Mouse (Mus musculus): ENCODE data around the gene Plod1. TPM values are rescaled to one million over a fixed set of nuclear protein-coding genes. Genes with fewer than 3 reads are reported as not detected.

Plod1 gene
- 3.3 to 6.2 TPM (median 5.4 TPM) in 4 replicates for total RNA-seq (2023)

DNA sequence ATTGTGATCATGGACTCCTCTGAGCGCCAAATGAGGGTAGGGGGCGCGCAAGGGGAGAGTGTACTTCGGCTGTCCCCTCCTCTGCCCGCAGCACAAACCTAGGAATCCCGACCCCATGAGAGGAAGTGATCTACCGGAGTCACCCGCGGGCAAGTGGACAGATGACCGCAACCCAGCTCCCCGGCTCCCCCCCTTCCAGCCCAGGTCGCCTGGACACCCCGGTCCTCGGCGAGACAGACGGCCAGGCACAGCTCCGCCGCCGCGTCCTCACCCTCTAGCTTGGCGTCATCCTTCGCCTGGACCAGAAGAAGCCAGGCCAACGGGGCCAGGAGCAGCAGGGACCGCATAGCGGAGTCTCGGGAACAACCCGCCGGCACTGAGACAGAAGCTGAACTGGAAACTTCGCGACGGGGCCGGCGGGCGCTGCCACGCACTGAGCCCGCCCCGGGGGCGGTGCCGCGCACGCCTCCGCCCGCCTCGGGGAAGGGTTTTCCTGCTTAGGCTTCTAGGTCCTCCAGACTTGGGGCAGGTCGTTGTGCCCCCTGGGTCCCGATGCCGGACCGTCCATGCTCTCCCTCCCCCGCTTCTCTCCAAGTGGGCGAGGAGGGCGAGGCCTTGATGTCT, at the start of gene Plod1:
Plod1 (minus strand) TSS at position 437 of the 624 bp plus-strand sequence.

DNA sequence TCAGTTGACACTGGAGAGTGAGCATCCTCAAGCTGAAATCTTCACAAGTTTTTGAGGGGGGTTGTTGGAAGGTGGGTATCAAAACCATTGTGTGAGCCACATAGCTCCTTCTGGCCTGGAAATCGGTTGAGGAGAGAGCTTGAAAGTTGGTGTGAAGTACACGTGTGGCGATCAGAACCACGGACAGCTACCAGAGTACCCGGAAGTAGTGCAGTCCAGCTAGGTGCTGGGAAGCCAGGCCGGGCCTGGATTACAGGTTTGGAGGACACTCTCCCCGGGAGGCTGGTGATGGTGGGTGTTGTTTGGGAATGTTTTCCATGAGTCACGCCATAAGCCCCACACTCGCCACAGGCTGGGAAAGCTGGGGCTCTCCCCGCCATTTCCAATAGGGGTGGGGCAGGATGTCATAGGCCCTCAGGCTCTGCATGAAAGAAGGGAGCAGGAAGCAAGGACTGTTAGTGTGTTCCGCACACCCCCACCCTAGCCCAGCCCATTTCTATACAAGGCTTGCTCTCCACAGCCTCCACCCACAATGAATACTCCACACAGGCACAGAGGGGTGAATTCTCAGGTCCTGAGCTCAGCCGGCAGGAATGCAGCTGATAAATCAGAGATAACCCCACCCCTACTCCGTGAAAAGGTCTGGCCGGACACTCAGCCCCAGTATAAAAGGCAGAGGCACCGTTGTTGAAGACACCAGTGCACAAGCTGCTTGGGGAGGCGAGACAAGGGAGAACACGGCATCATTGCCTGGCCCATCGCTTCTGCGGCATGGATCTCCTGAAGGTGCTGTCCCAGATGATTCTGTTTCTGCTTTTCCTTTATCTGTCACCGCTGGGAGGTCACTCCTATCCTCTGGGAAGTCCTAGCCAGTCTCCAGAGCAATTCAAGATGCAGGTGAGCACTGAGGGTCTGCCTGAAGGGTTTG, 48.9 kb upstream of the Plod1 start, which contains the start of gene Nppb:
Nppb (plus strand) TSS at position 584 of the 928 bp plus-strand sequence.

DNA sequence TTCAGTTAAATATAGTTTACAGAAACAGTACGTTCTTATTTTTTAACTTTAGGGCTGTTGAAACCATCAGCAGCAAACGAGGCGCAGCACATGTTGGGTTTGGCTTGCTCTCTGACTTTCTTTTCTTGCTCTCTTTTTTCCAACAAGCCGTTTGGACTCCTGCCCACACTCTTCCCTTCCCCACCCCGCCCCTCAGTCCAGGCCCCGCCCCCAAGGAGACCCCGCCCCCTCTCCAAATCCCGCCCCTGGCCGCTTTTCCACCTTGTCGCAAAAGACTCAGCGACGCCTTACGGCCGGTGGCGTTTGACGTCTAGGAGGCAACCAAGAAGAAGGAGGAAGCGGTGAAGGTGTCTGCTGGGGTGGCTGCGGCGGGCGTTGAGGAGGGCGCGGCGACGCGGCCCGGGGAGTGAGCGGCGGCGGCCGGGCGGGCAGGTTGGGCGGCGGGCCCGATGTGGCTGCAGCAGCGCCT, 4.0 kb upstream of the Plod1 start, which contains the start of gene 2510039O18Rik:
2510039O18Rik (plus strand) TSS at position 320 of the 469 bp plus-strand sequence.

DNA sequence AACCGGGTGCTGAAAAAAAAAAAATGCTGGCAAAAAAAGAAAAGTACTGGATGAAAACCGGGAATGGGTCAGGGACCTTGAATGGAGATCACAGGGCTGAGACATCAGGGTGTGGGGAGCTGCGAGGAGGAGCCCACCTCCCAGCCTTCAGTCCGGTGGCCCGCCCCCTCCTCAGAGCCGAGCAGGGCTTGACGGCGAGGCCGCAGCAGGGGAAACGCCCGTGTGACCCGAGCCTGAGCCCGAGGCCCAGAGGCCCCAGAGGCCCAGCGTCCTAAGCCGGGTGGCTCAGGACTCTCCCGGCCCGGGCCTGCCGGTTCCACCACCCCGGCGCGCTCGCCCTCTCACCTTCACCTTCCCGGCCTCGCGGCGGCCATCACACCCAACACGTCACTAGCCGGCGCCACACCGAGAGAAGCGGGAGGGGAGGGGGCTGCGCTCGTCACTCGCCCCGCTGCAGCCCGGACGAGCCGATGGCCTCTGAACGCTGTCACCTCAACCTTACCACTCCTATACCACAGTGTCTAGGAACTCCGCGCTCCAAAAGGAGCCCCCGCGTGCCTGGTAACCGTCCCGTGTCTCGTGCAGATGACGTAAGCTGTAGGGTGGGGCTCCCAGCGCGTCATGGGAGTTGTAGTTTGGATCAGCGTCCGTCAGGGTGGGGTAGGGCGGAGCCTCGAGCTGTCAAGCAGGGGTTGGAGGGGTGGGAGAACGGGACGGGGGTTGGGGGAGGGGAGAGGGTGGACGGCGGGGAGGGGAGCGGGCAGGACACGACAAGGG, 32.1 kb downstream of the Plod1 start, which contains the start of gene Mfn2:
Mfn2 (minus strand) TSS at position 392 of the 777 bp plus-strand sequence.

DNA sequence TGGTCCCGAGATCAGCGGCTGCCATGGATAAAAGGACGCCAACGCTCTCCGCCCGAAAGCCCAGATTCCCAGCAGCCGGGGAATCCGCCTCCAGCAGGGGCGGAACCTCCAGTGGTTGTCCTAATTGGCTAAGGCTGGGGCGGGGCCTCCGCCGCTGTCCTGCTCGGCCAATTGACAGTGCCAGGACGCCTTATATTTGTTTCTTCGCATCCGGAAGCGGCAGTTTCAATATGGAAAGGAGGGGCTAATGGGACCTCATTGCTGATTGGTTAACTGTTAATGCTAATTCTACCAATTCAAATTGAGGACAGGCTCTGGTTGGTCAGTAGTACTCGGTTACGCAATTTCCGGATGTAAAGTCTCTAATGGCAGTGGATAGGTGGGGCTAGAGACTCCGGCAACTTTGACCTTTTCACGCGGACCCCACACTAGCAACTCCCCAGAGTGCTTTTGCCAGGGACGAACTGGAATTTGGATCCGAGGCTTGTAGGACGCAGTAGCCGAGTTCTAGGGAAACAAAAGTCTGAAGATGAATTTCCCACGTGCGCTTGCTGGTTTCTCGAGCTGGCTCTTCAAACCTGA, 68.0 kb downstream of the Plod1 start, which contains the start of the genes Miip and Fv1:
Miip (minus strand) TSS at position 367 of the 582 bp plus-strand sequence.
Fv1 (plus strand) TSS at position 530 of the 582 bp plus-strand sequence.

Other genes starting within 250 kb of the Plod1 start
- 0.61 to 1.2 TPM (median 0.76 TPM) in 4 replicates for gene Zfp534, start 234.2 kb downstream of the Plod1 start, total RNA-seq (2023)
- 11.2 to 14.2 TPM (median 12.9 TPM) in 4 replicates for gene Zfp984, start 127.0 kb downstream of the Plod1 start, total RNA-seq (2023)
- gene Zfp933, start 88.4 kb downstream of the Plod1 start, total RNA-seq (2023), result 9.1 to 13.8 TPM (median 11.4 TPM) in 4 replicates
- gene Miip, start 68.0 kb downstream of the Plod1 start, total RNA-seq (2023), result 34.3 to 43.6 TPM (median 39.2 TPM) in 4 replicates
- gene Fv1, start 67.8 kb downstream of the Plod1 start, total RNA-seq (2023), result 7.0 to 10.8 TPM (median 9.5 TPM) in 4 replicates
- gene Mfn2, start 32.1 kb downstream of the Plod1 start, total RNA-seq (2023), result 46.8 to 60.2 TPM (median 49.2 TPM) in 4 replicates
- gene 2510039O18Rik, start 4.1 kb upstream of the Plod1 start, total RNA-seq (2023), result 62.2 to 65.8 TPM (median 64.3 TPM) in 4 replicates
- not detected in 4 replicates for gene Nppb, start 49.0 kb upstream of the Plod1 start, total RNA-seq (2023)
- not detected in 4 replicates for gene Nppa, start 64.0 kb upstream of the Plod1 start, total RNA-seq (2023)
- 40.9 to 48.8 TPM (median 45.8 TPM) in 4 replicates for gene Clcn6, start 102.1 kb upstream of the Plod1 start, total RNA-seq (2023)
- gene Mthfr, start 102.3 kb upstream of the Plod1 start, total RNA-seq (2023), result 14.3 to 18.7 TPM (median 16.4 TPM) in 4 replicates
- gene Agtrap, start 151.3 kb upstream of the Plod1 start, total RNA-seq (2023), result 9.0 to 14.2 TPM (median 11.7 TPM) in 4 replicates
- gene Mad2l2, start 193.6 kb upstream of the Plod1 start, total RNA-seq (2023), result 19.9 to 26.5 TPM (median 24.1 TPM) in 4 replicates
- 0.12 TPM in 1 of 4 replicates, not detected in the others for gene Draxin, start 193.9 kb upstream of the Plod1 start, total RNA-seq (2023)
- gene Fbxo6, start 215.4 kb upstream of the Plod1 start, total RNA-seq (2023), result 16.8 to 18.4 TPM (median 17.2 TPM) in 4 replicates
- 7.8 to 9.7 TPM (median 8.5 TPM) in 4 replicates for gene Fbxo44, start 223.7 kb upstream of the Plod1 start, total RNA-seq (2023)
- not detected in 4 replicates for gene Fbxo2, start 223.9 kb upstream of the Plod1 start, total RNA-seq (2023)